ENCODE assay signal across 12 mouse cellular contexts in genomic region chr8:122309272-122309671, GRCm38 (mm10). TPM values are rescaled to one million over a fixed set of nuclear protein-coding genes. Genes with fewer than 3 reads are reported as not detected.
DNase-seq lines count a peak whose midpoint lies in the region; ATAC-seq and TF ChIP-seq lines count a peak whose summit lies in the region.
"Had no signal": no experiment of that assay in that cellular context is flagged by ENCODE, and none has a peak within 500 bp of the region (broad histone marks: within the 10 kb centered on the region; RNA-seq: fewer than 3 reads in every experiment).

No protein-coding gene starts in this region.

- WGBS in heart, embryonic 14.5 days: 8% methylated on average over 12 of the region's 12 CpGs
- WGBS in stomach, embryonic 14.5 days: 56% methylated on average over 12 of the region's 12 CpGs
- 62% methylated on average over 12 of the region's 12 CpGs for WGBS in stomach, postnatal 0 days
- 7% methylated on average over 12 of the region's 12 CpGs for WGBS in liver, embryonic 13.5 days (ENCODE audit: insufficient replicate concordance)
- 41% methylated on average over 12 of the region's 12 CpGs for WGBS in stomach, embryonic 15.5 days

- H3K9me3 ChIP-seq in heart, embryonic 14.5 days (ENCODE audit: control insufficient read depth, low read length): no peaks in the 10 kb centered on the region
- H3K9me3 ChIP-seq in stomach, embryonic 14.5 days (ENCODE audit: control insufficient read depth, low read depth, low read length): no peaks in the 10 kb centered on the region
- H3K9me3 ChIP-seq in stomach, postnatal 0 days (ENCODE audit: control insufficient read depth, low read length): no peaks in the 10 kb centered on the region
- H3K9me3 ChIP-seq in liver, embryonic 13.5 days (replicated peaks): no peaks in the 10 kb centered on the region
- no peaks in the 10 kb centered on the region for H3K9me3 ChIP-seq in stomach, embryonic 15.5 days

- H3K9ac ChIP-seq in heart, embryonic 14.5 days (ENCODE audit: low read length): peak overlapping the region; percentile 35; the same call in 1 of the 2 replicates
- H3K9ac ChIP-seq in stomach, embryonic 14.5 days (replicated peaks; ENCODE audit: low read depth, low read length): no peak overlapping the region
- H3K9ac ChIP-seq in stomach, postnatal 0 days (ENCODE audit: low read length): no peak overlapping the region
- H3K9ac ChIP-seq in liver, embryonic 13.5 days: peak overlapping the region; percentile 99
- H3K9ac ChIP-seq in stomach, embryonic 15.5 days: no peak overlapping the region

- peaks cover 61% of the 10 kb centered on the region for H3K36me3 ChIP-seq in heart, embryonic 14.5 days (ENCODE audit: control insufficient read depth, insufficient read depth, low read length)
- peaks cover 8% of the 10 kb centered on the region for H3K36me3 ChIP-seq in stomach, embryonic 14.5 days (ENCODE audit: control insufficient read depth, insufficient read depth, low read length)
- 0 out of 2 replicates have a peak, but pooled peaks cover 2% of the 10 kb centered on the region for H3K36me3 ChIP-seq in stomach, postnatal 0 days (ENCODE audit: control insufficient read depth, insufficient read depth, low read length)
- peaks cover 99% of the 10 kb centered on the region for H3K36me3 ChIP-seq in liver, embryonic 13.5 days
- H3K36me3 ChIP-seq in stomach, embryonic 15.5 days: 0 out of 2 replicates have a peak, but pooled peaks cover 3% of the 10 kb centered on the region

- H3K27me3 ChIP-seq in heart, embryonic 14.5 days (ENCODE audit: control insufficient read depth, insufficient read depth, low read length): no peaks in the 10 kb centered on the region
- H3K27me3 ChIP-seq in stomach, embryonic 14.5 days (ENCODE audit: control insufficient read depth, insufficient read depth, low read length): no peaks in the 10 kb centered on the region
- H3K27me3 ChIP-seq in stomach, postnatal 0 days (ENCODE audit: control insufficient read depth, insufficient read depth, low read length): no peaks in the 10 kb centered on the region
- no peaks in the 10 kb centered on the region for H3K27me3 ChIP-seq in liver, embryonic 13.5 days
- no peaks in the 10 kb centered on the region for H3K27me3 ChIP-seq in stomach, embryonic 15.5 days (replicated peaks)

- no peak overlapping the region for H3K4me3 ChIP-seq in heart, embryonic 14.5 days (ENCODE audit: control insufficient read depth in 1 of 2, insufficient read depth in 1 of 2, low read depth in 1 of 2, low read length in 2 of 2)
- no peak overlapping the region for H3K4me3 ChIP-seq in stomach, embryonic 14.5 days (ENCODE audit: low read depth, low read length)
- no peak overlapping the region for H3K4me3 ChIP-seq in stomach, postnatal 0 days (ENCODE audit: low read depth, low read length)
- H3K4me3 ChIP-seq in liver, embryonic 13.5 days (replicated peaks): peak overlapping the region; percentile 40
- H3K4me3 ChIP-seq in stomach, embryonic 15.5 days (replicated peaks): no peak overlapping the region

- H3K27ac ChIP-seq in heart, embryonic 14.5 days (replicated peaks in 1 of 2; ENCODE audit: control insufficient read depth in 1 of 2, insufficient read depth in 1 of 2, low read depth in 2 of 2, low read length in 2 of 2): peak overlapping the region; percentile 15 to 51
- H3K27ac ChIP-seq in stomach, embryonic 14.5 days (ENCODE audit: low read length): no peak overlapping the region
- no peak overlapping the region for H3K27ac ChIP-seq in stomach, postnatal 0 days (replicated peaks)
- H3K27ac ChIP-seq in liver, embryonic 13.5 days: peak overlapping the region; percentile 97
- no peak overlapping the region for H3K27ac ChIP-seq in stomach, embryonic 15.5 days

- intact Hi-C loops in heart, postnatal 36 days (cut with DNase I): no loop called here

- DNase-seq in heart, postnatal 36 days: no peak
- DNase-seq in stomach, postnatal 0 days (ENCODE audit: low spot score): no peak
- peak; percentile 94 for DNase-seq in liver, embryonic 13.5 days
- DNase-seq in left cerebral cortex, adult 18-20 months (ENCODE audit: low spot score in 2 of 2): no peak
- no peak for DNase-seq in natural killer cell, adult 2 months (ENCODE audit: low spot score in 2 of 2)
- DNase-seq: gastrocnemius, postnatal 25 days had no signal

- H3K4me1 ChIP-seq in heart, embryonic 14.5 days (ENCODE audit: control insufficient read depth in 2 of 2, insufficient read depth in 2 of 2, low read length in 2 of 2): peaks cover 58 to 68% of the 10 kb centered on the region in 2 experiments
- H3K4me1 ChIP-seq in stomach, embryonic 14.5 days (ENCODE audit: control insufficient read depth, insufficient read depth, low read length): peaks cover 24% of the 10 kb centered on the region
- no peaks in the 10 kb centered on the region for H3K4me1 ChIP-seq in stomach, postnatal 0 days (replicated peaks; ENCODE audit: control insufficient read depth, insufficient read depth)
- peaks cover 100% of the 10 kb centered on the region for H3K4me1 ChIP-seq in liver, embryonic 13.5 days (replicated peaks)
- peaks cover 54% of the 10 kb centered on the region for H3K4me1 ChIP-seq in stomach, embryonic 15.5 days

- no peak for TF ChIP-seq EP300 in stomach, postnatal 0 days (optimal IDR thresholded peaks at IDR 0.05)

- H3K4me2 ChIP-seq in heart, embryonic 14.5 days (ENCODE audit: low read length): peak overlapping the region; percentile 30
- H3K4me2 ChIP-seq in stomach, embryonic 14.5 days (replicated peaks; ENCODE audit: low read depth, low read length): no peak overlapping the region
- H3K4me2 ChIP-seq in stomach, postnatal 0 days (replicated peaks; ENCODE audit: low read depth): no peak overlapping the region
- peak overlapping the region; percentile 99 for H3K4me2 ChIP-seq in liver, embryonic 13.5 days
- H3K4me2 ChIP-seq in stomach, embryonic 15.5 days: 0 out of 2 replicates have a peak overlapping the region, but pooled peaks have one; percentile 2

- ATAC-seq in heart, embryonic 14.5 days (ENCODE audit: insufficient number of reproducible peaks, insufficient read depth, low FRiP score, low read depth): no peak
- ATAC-seq in stomach, embryonic 14.5 days (ENCODE audit: insufficient number of reproducible peaks, insufficient read depth, low FRiP score, low read depth): peak; percentile 43; the same call in 1 of the 2 replicates
- no peak for ATAC-seq in stomach, postnatal 0 days (ENCODE audit: low FRiP score, low TSS enrichment)
- peak; percentile 87 for ATAC-seq in liver, embryonic 13.5 days (ENCODE audit: low read depth)
- ATAC-seq in stomach, embryonic 15.5 days (ENCODE audit: insufficient read depth, low FRiP score, low read depth): peak; percentile 81
- ATAC-seq: inflammation-experienced regulatory T-cells, adult 6 months had no signal

- TF ChIP-seq CTCF in stomach, postnatal 0 days (IDR thresholded peaks at IDR 0.05; ENCODE audit: low read depth): no peak

RNA-seq across cellular contexts. Expression of gene Zfpm1, which starts 27.3 kb away (rescaled TPM):
- 4.4 and 6.1 TPM in 2 replicates for polyA plus RNA-seq in heart, embryonic 14.5 days (2014; fragmentation: Nextera tagmentation; extraction: Ambion mirVana)
- total RNA-seq in heart, postnatal 36 days (2021): 10 to 100 TPM; 23.1 to 30.0 TPM
- 3.1 TPM in 2 replicates for polyA plus RNA-seq in stomach, embryonic 14.5 days (2014; fragmentation: Nextera tagmentation; extraction: Ambion mirVana)
- polyA plus RNA-seq in stomach, postnatal 0 days (2015; fragmentation: Nextera tagmentation; extraction: Ambion mirVana): 2.3 and 2.8 TPM in 2 replicates
- polyA plus RNA-seq in liver, embryonic 13.5 days (2015; fragmentation: Nextera tagmentation; extraction: Ambion mirVana): 10.0 and 11.7 TPM in 2 replicates
- 5.6 and 5.7 TPM in 2 replicates for polyA plus RNA-seq in stomach, embryonic 15.5 days (2015; fragmentation: Nextera tagmentation; extraction: Ambion mirVana)
- total RNA-seq in left cerebral cortex, adult 18-20 months (2021): 10 to 100 TPM; 35.6 to 37.5 TPM

RNA-seq across cellular contexts. Expression of gene Trhr2, which starts 51.3 kb away (rescaled TPM):
- polyA plus RNA-seq in heart, embryonic 14.5 days (2014; fragmentation: Nextera tagmentation; extraction: Ambion mirVana): not detected in 2 replicates
- total RNA-seq in heart, postnatal 36 days (2021): not detected
- not detected in 2 replicates for polyA plus RNA-seq in stomach, embryonic 14.5 days (2014; fragmentation: Nextera tagmentation; extraction: Ambion mirVana)
- polyA plus RNA-seq in stomach, postnatal 0 days (2015; fragmentation: Nextera tagmentation; extraction: Ambion mirVana): not detected in 2 replicates
- not detected in 2 replicates for polyA plus RNA-seq in liver, embryonic 13.5 days (2015; fragmentation: Nextera tagmentation; extraction: Ambion mirVana)
- polyA plus RNA-seq in stomach, embryonic 15.5 days (2015; fragmentation: Nextera tagmentation; extraction: Ambion mirVana): not detected in 2 replicates
- 1 to 10 TPM; 8.0 to 8.5 TPM for total RNA-seq in left cerebral cortex, adult 18-20 months (2021)
- total RNA-seq: gastrocnemius, postnatal 25 days; liver, adult 2 months; monocyte, adult 5-6 weeks had no signal
- polyA plus RNA-seq: inflammation-experienced regulatory T-cells, adult 6 months; liver, adult 2 months had no signal

Comparison
In these comparisons a context has a peak if more than half of its experiments do, and no peak if none do; other contexts are left out.
1. ATAC-seq: peak in stomach, embryonic 14.5 days (single experiment), liver, embryonic 13.5 days (single experiment) and stomach, embryonic 15.5 days (single experiment); none in heart, embryonic 14.5 days (single experiment) and stomach, postnatal 0 days (single experiment).
2. H3K4me2 ChIP-seq: peak in heart, embryonic 14.5 days (single experiment), liver, embryonic 13.5 days (single experiment) and stomach, embryonic 15.5 days (single experiment); none in stomach, embryonic 14.5 days (single experiment) and stomach, postnatal 0 days (single experiment).
3. H3K27ac ChIP-seq: peak in heart, embryonic 14.5 days (2 of 2) and liver, embryonic 13.5 days (single experiment); none in stomach, embryonic 14.5 days (single experiment), stomach, postnatal 0 days (single experiment) and stomach, embryonic 15.5 days (single experiment).
4. H3K9ac ChIP-seq: peak in heart, embryonic 14.5 days (single experiment) and liver, embryonic 13.5 days (single experiment); none in stomach, embryonic 14.5 days (single experiment), stomach, postnatal 0 days (single experiment) and stomach, embryonic 15.5 days (single experiment).